Mouse (Mus musculus): ENCODE results near the gene Trmt13. TPM values are rescaled to one million over a fixed set of nuclear protein-coding genes. Genes with fewer than 3 reads are reported as not detected.

Trmt13 gene
- polyA plus RNA-seq, 1 experiment, result 19.5 TPM

DNA sequence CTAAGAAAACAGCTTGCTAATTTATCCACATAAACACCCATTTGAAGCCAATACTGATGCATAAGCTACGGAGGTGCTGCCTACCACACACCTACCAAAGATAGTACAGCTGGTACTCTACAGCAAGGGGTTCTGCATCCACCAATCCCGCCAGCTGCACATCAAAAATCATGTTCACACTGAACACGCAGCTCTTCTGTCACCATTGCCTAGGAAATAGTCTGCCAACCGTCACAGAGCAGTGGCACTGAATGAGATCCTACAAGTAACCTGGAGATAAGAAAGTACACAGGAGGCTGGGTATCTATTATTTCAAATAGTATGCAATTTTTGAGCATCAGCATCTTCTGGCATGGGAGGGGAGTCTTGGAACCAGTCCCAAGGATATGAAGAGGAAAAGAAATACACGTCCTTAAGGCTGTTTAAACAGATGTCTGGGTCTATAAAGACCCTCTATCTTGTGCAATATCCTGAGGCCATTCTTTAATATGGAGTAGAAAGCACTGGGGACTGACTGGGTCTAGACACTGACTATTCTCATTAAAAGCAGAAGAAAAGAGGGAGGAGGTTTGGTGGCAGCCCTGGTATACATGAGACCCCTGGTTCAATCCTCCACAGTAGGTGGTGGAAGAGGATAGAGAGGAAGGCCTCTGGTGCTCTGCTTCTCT, 39.0 kb upstream of the Trmt13 start:
- Histone ChIP-seq H3K4me1 (ENCODE audit: control insufficient read depth, insufficient read depth, low read length) (peaks cover 8% of the 10 kb centered on the region), H3K4me3 (ENCODE audit: insufficient read depth, low read length) (no peak overlapping the region), H3K27ac (ENCODE audit: insufficient read depth, low read length) (no peak overlapping the region)
- TF ChIP-seq CTCF (IDR thresholded peaks at IDR 0.05; ENCODE audit: extremely low read depth, insufficient read depth, low read length) (no peak), POLR2A (IDR thresholded peaks at IDR 0.05; ENCODE audit: extremely low read depth, insufficient read depth, low read length) (no peak)

DNA sequence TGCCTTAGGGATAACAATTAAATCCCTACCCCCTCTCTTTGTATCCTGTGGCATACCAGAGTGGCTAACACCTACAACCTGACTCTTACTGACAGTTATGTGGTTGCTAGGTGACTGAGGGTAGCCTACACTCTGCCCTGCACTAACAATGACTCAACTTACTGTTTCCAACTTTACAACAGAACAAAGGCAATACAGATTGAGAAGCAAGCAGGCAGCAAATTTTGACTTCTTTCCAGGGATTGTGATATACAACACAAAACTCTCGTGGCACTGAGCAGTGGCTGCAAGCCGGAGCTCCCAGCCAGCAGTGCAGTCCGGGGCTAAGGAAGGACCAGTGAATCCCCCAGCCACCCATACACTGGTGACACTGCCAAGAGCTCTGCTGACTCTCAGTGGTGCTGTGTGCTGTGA, 37.7 kb upstream of the Trmt13 start:
- Histone ChIP-seq H3K4me1 (ENCODE audit: control insufficient read depth, insufficient read depth, low read length) (peaks cover 7% of the 10 kb centered on the region), H3K4me3 (ENCODE audit: insufficient read depth, low read length) (no peak overlapping the region), H3K27ac (ENCODE audit: insufficient read depth, low read length) (no peak overlapping the region)
- TF ChIP-seq POLR2A (IDR thresholded peaks at IDR 0.05; ENCODE audit: extremely low read depth, insufficient read depth, low read length), result no peak
- no peak for TF ChIP-seq CTCF (IDR thresholded peaks at IDR 0.05; ENCODE audit: extremely low read depth, insufficient read depth, low read length)

DNA sequence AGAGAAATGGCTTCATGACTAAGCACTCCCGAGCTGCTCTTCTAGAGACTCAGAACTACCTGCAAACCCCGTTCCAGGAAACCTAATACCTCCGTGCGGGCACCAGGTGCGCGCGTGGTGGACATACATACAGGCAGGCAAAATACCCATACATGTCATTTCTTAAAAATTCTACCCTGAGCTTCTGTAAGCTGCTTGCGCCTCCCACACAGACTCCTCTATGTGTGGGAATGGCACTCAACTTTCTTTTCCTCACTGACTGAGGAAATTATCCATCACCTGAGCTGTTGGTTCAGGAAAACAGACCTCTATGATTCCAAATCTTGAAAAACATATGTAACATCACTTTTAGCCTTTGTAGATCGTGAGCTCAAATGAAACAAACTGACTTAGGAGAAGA, 36.3 kb upstream of the Trmt13 start:
- peaks cover 5% of the 10 kb centered on the region for H3K4me1 ChIP-seq (ENCODE audit: control insufficient read depth, insufficient read depth, low read length)
- TF ChIP-seq POLR2A (IDR thresholded peaks at IDR 0.05; ENCODE audit: extremely low read depth, insufficient read depth, low read length) (no peak), CTCF (IDR thresholded peaks at IDR 0.05; ENCODE audit: extremely low read depth, insufficient read depth, low read length) (no peak)

DNA sequence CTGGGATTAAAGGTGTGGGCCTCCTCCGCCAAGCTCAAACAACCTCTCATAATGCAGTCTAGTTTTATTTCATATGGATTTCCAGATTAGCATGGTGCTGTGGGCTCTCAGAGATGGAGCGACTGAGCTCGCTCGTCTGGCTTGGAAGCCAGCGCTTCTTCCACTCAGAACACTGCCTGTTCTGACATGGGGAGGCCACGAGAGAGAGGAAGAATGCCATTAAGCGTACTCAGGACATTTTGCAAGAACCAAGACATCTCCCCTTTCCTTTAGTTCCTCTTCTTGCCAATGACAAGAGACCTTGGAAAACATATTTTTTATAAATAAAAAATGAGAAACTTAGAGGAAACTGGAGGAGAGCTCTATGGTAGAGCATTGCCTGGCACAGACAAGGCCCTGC, 34.4 kb upstream of the Trmt13 start:
- H3K27ac ChIP-seq (ENCODE audit: insufficient read depth, low read length), result no peak overlapping the region
- peaks cover 5% of the 10 kb centered on the region for H3K4me1 ChIP-seq (ENCODE audit: control insufficient read depth, insufficient read depth, low read length)
- H3K4me3 ChIP-seq (ENCODE audit: insufficient read depth, low read length), result no peak overlapping the region
- TF ChIP-seq POLR2A (IDR thresholded peaks at IDR 0.05; ENCODE audit: extremely low read depth, insufficient read depth, low read length), result no peak
- TF ChIP-seq CTCF (IDR thresholded peaks at IDR 0.05; ENCODE audit: extremely low read depth, insufficient read depth, low read length), result no peak

More for the DNA sequence above, 36.3 kb upstream of the Trmt13 start:
- Histone ChIP-seq H3K4me3 (ENCODE audit: insufficient read depth, low read length) (no peak overlapping the region), H3K27ac (ENCODE audit: insufficient read depth, low read length) (no peak overlapping the region)

DNA sequence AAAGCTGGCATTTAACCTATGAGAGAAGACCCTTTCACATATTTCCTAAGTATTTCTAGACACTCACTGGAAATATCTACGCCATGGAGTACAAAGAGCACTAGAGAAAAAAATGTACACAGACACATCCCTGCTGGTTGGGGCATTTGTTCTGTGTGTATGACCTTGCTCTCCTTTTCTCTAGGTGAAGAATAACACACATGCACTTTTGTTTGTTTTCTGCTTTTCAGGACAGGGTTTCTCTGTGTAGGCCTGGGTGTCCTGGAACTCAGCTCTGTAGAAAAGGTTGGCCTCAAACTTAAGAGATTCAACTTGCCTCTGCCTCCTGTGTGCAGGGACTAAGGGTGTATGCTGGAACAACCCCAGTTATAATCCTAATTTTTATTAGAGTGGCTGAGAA, 32.0 kb upstream of the Trmt13 start:
- H3K4me1 ChIP-seq (ENCODE audit: control insufficient read depth, insufficient read depth, low read length), result peaks cover 2% of the 10 kb centered on the region; the same call in 1 of the 2 replicates
- no peak overlapping the region for H3K27ac ChIP-seq (ENCODE audit: insufficient read depth, low read length)
- H3K4me3 ChIP-seq (ENCODE audit: insufficient read depth, low read length), result no peak overlapping the region
- no peak for TF ChIP-seq POLR2A (IDR thresholded peaks at IDR 0.05; ENCODE audit: extremely low read depth, insufficient read depth, low read length)
- no peak for TF ChIP-seq CTCF (IDR thresholded peaks at IDR 0.05; ENCODE audit: extremely low read depth, insufficient read depth, low read length)

DNA sequence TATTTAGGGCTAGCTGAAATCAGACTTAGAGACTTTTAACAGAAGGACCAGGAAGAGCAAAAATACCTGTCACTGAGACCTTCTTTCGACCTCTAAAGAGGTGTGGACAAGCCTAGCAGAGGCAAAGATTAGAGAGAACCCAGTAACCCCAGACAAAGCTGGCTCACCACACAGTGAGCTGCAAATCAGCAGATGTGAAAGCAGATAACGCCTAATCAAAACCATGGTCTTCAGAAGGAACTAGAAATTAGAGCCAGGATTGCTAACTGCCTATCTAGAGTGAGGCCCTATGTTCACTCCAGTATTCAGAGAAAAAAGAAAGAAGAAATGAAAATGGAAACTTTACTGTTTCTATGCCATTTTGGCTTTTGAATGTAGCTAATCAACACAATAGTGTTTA, 28.0 kb upstream of the Trmt13 start:
- Histone ChIP-seq H3K4me1 (ENCODE audit: control insufficient read depth, insufficient read depth, low read length) (no peaks in the 10 kb centered on the region), H3K4me3 (ENCODE audit: insufficient read depth, low read length) (no peak overlapping the region), H3K27ac (ENCODE audit: insufficient read depth, low read length) (no peak overlapping the region)
- TF ChIP-seq POLR2A (IDR thresholded peaks at IDR 0.05; ENCODE audit: extremely low read depth, insufficient read depth, low read length), result no peak
- no peak for TF ChIP-seq CTCF (IDR thresholded peaks at IDR 0.05; ENCODE audit: extremely low read depth, insufficient read depth, low read length)

DNA sequence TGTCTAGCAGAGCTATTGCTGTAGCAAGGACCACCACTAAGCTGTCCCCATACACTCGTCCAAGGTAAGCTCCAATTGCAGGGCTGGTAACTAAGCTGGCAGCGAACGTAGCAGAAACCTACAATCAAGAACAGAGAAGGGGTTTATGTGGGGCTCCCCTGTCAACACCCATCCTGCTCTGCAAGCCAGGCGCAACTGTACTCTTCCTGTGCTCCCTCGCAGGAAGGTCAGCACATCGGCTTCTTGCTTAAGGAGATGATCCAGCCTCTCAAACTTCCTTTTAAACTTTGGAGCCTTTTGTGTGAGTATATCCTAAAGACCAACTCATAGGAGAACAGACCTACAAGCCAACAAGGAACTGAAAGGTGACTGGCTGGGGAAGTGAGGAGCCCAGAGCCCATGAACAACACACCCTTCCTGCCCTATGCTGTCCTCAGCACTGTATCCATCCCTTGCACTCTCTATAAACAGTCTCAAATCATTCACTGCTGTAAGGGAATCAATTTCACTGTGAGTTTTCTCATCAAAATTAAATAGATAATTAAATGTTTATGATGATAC, 27.5 kb upstream of the Trmt13 start:
- H3K27ac ChIP-seq (ENCODE audit: insufficient read depth, low read length), result no peak overlapping the region; the same call in 1 of the 2 replicates
- H3K4me1 ChIP-seq (ENCODE audit: control insufficient read depth, insufficient read depth, low read length), result no peaks in the 10 kb centered on the region
- TF ChIP-seq CTCF (IDR thresholded peaks at IDR 0.05; ENCODE audit: extremely low read depth, insufficient read depth, low read length) (no peak), POLR2A (IDR thresholded peaks at IDR 0.05; ENCODE audit: extremely low read depth, insufficient read depth, low read length) (no peak)

DNA sequence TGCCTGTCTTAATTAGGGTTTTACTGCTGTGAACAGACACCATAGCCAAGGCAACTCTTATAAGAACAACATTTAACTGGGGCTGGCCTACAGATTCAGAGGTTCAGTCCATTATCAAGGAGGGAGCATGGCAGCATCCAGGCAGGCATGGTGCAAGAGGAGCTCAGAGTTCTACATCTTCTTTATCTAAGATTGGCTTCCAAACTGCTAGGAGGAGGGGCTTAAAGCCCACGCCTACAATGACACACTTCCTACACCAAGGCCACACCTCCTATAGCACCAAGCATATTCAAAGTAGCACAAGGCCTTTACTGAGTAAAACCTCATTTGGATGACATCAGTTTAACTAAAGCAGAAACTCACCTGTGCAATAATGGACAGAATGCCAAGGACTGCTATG, 25.6 kb upstream of the Trmt13 start:
- H3K4me1 ChIP-seq (ENCODE audit: control insufficient read depth, insufficient read depth, low read length), result no peaks in the 10 kb centered on the region
- H3K27ac ChIP-seq (ENCODE audit: insufficient read depth, low read length), result no peak overlapping the region
- TF ChIP-seq CTCF (IDR thresholded peaks at IDR 0.05; ENCODE audit: extremely low read depth, insufficient read depth, low read length) (no peak), POLR2A (IDR thresholded peaks at IDR 0.05; ENCODE audit: extremely low read depth, insufficient read depth, low read length) (no peak)
- H3K4me3 ChIP-seq (ENCODE audit: insufficient read depth, low read length), result no peak overlapping the region

More for the DNA sequence above, 27.5 kb upstream of the Trmt13 start:
- no peak overlapping the region for H3K4me3 ChIP-seq (ENCODE audit: insufficient read depth, low read length)

DNA sequence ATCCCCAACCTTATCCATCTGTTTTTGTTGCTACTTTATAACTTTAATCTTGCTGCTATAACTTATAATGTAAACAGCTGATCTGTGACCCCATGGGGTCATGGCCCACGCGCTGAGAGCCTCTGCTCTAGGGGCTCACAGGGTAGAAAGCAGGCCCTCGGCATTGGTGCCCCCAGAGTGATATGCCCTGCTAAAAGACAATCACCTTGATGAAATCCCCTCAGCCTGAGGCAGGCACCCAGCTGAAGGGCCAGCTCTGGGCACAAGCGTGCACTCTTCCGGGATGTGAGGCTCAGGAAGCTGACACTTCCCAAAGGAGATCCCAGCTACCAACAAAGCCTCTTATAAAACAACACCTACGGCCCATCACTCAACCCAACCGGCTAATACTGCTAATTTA, 24.2 kb upstream of the Trmt13 start:
- TF ChIP-seq CTCF (IDR thresholded peaks at IDR 0.05; ENCODE audit: extremely low read depth, insufficient read depth, low read length) (no peak), POLR2A (IDR thresholded peaks at IDR 0.05; ENCODE audit: extremely low read depth, insufficient read depth, low read length) (no peak)
- H3K27ac ChIP-seq (ENCODE audit: insufficient read depth, low read length), result peak overlapping the region; percentile 2
- no peak overlapping the region for H3K4me3 ChIP-seq (ENCODE audit: insufficient read depth, low read length)
- no peaks in the 10 kb centered on the region for H3K4me1 ChIP-seq (ENCODE audit: control insufficient read depth, insufficient read depth, low read length)
